Mouse (Mus musculus): ENCODE results near the gene Dnajc6.

Dnajc6 gene

GRCm38 (mm10) chr4:101637472-101637871, 141.0 kb downstream of the Dnajc6 start:
- in situ Hi-C loops (cut with MboI; ENCODE audit: low sequenced_read_pairs) = no loop called here

- in situ Hi-C loops (cut with MboI; ENCODE audit: low sequenced_read_pairs) = no loop called here
Observed at GRCm38 (mm10) chr4:101640631-101641030, 144.2 kb downstream of the Dnajc6 start.

GRCm38 (mm10) chr4:101642708-101643107, 146.3 kb downstream of the Dnajc6 start:
- in situ Hi-C loops (cut with MboI; ENCODE audit: low sequenced_read_pairs) = no loop called here

- in situ Hi-C loops (cut with MboI; ENCODE audit: low sequenced_read_pairs) = no loop called here
Observed at GRCm38 (mm10) chr4:101643216-101643615, 146.8 kb downstream of the Dnajc6 start.

- in situ Hi-C loops (cut with MboI; ENCODE audit: low sequenced_read_pairs) = no loop called here
Observed at GRCm38 (mm10) chr4:101646857-101647195, 150.4 kb downstream of the Dnajc6 start.

GRCm38 (mm10) chr4:101647196-101647905, 150.9 kb downstream of the Dnajc6 start, which contains the start of gene Leprot:
TSS of gene Leprot (plus strand) at chr4:101647718.
- in situ Hi-C loops (cut with MboI; ENCODE audit: low sequenced_read_pairs) = no loop called here

- in situ Hi-C loops (cut with MboI; ENCODE audit: low sequenced_read_pairs) = no loop called here
Observed at GRCm38 (mm10) chr4:101647976-101648642, 151.7 kb downstream of the Dnajc6 start.

- in situ Hi-C loops (cut with MboI; ENCODE audit: low sequenced_read_pairs) = no loop called here
Observed at GRCm38 (mm10) chr4:101648745-101649144, 152.3 kb downstream of the Dnajc6 start.

- in situ Hi-C loops (cut with MboI; ENCODE audit: low sequenced_read_pairs) = loop anchor here (25.0 kb wide), 1 partner anchor 811 kb away; no protein-coding TSS in a partner anchor
Observed at GRCm38 (mm10) chr4:101650961-101651360, 154.5 kb downstream of the Dnajc6 start.

- in situ Hi-C loops (cut with MboI; ENCODE audit: low sequenced_read_pairs) = loop anchor here (25.0 kb wide), 1 partner anchor 808 kb away; no protein-coding TSS in a partner anchor
Observed at GRCm38 (mm10) chr4:101654256-101654655, 157.8 kb downstream of the Dnajc6 start.

GRCm38 (mm10) chr4:101654788-101655414, 158.5 kb downstream of the Dnajc6 start:
- in situ Hi-C loops (cut with MboI; ENCODE audit: low sequenced_read_pairs) = loop anchor here (25.0 kb wide), 1 partner anchor 807 kb away; no protein-coding TSS in a partner anchor

- in situ Hi-C loops (cut with MboI; ENCODE audit: low sequenced_read_pairs) = loop anchor here (25.0 kb wide), 1 partner anchor 807 kb away; no protein-coding TSS in a partner anchor
Observed at GRCm38 (mm10) chr4:101655415-101655790, 159.0 kb downstream of the Dnajc6 start.

- in situ Hi-C loops (cut with MboI; ENCODE audit: low sequenced_read_pairs) = loop anchor here (25.0 kb wide), 1 partner anchor 806 kb away; no protein-coding TSS in a partner anchor
Observed at GRCm38 (mm10) chr4:101656056-101656455, 159.6 kb downstream of the Dnajc6 start.

- in situ Hi-C loops (cut with MboI; ENCODE audit: low sequenced_read_pairs) = loop anchor here (25.0 kb wide), 1 partner anchor 805 kb away; no protein-coding TSS in a partner anchor
Observed at GRCm38 (mm10) chr4:101656956-101657570, 160.6 kb downstream of the Dnajc6 start.

GRCm38 (mm10) chr4:101664160-101664750, 167.8 kb downstream of the Dnajc6 start:
- in situ Hi-C loops (cut with MboI; ENCODE audit: low sequenced_read_pairs) = loop anchor here (25.0 kb wide), 1 partner anchor 798 kb away; no protein-coding TSS in a partner anchor

GRCm38 (mm10) chr4:101664766-101665165, 168.3 kb downstream of the Dnajc6 start:
- in situ Hi-C loops (cut with MboI; ENCODE audit: low sequenced_read_pairs) = loop anchor here (25.0 kb wide), 1 partner anchor 798 kb away; no protein-coding TSS in a partner anchor

GRCm38 (mm10) chr4:101669161-101669560, 172.7 kb downstream of the Dnajc6 start:
- in situ Hi-C loops (cut with MboI; ENCODE audit: low sequenced_read_pairs) = loop anchor here (25.0 kb wide), 1 partner anchor 793 kb away; no protein-coding TSS in a partner anchor

- in situ Hi-C loops (cut with MboI; ENCODE audit: low sequenced_read_pairs) = loop anchor here (25.0 kb wide), 1 partner anchor 792 kb away; no protein-coding TSS in a partner anchor
Observed at GRCm38 (mm10) chr4:101669811-101670210, 173.4 kb downstream of the Dnajc6 start.

- in situ Hi-C loops (cut with MboI; ENCODE audit: low sequenced_read_pairs) = loop anchor here (25.0 kb wide), 1 partner anchor 788 kb away; no protein-coding TSS in a partner anchor
Observed at GRCm38 (mm10) chr4:101674790-101675189, 178.3 kb downstream of the Dnajc6 start.

GRCm38 (mm10) chr4:101675726-101676125, 179.3 kb downstream of the Dnajc6 start:
- in situ Hi-C loops (cut with MboI; ENCODE audit: low sequenced_read_pairs) = no loop called here
